ENCODE assay signal across 21 mouse cellular contexts in genomic region chr5:53393571-53393970, GRCm38 (mm10).
"Had no signal": no experiment of that assay in that cellular context is flagged by ENCODE, and none has a peak within 500 bp of the region (broad histone marks: within the 10 kb centered on the region; RNA-seq: fewer than 3 reads in every experiment).

No protein-coding gene starts in this region.

- H3K4me1 ChIP-seq: limb, embryonic 10.5 days; limb, embryonic 13.5 days; liver, embryonic 12.5 days; liver, embryonic 15.5 days; lung, embryonic 15.5 days; midbrain, embryonic 15.5 days; neural tube, embryonic 13.5 days; stomach, embryonic 15.5 days had no signal

- H3K27ac ChIP-seq: kidney, postnatal 0 days; layer of hippocampus, adult 2 months; limb, embryonic 10.5 days; limb, embryonic 13.5 days; liver, embryonic 12.5 days; liver, embryonic 15.5 days; lung, embryonic 15.5 days; midbrain, embryonic 12.5 days; midbrain, embryonic 15.5 days; neural tube, embryonic 13.5 days; stomach, embryonic 15.5 days had no signal

- H3K36me3 ChIP-seq: limb, embryonic 10.5 days; limb, embryonic 13.5 days; liver, embryonic 12.5 days; liver, embryonic 15.5 days; lung, embryonic 15.5 days; midbrain, embryonic 12.5 days; midbrain, embryonic 15.5 days; neural tube, embryonic 13.5 days; stomach, embryonic 15.5 days had no signal

- H3K27me3 ChIP-seq: liver, embryonic 12.5 days; liver, embryonic 15.5 days; lung, embryonic 15.5 days; midbrain, embryonic 12.5 days; midbrain, embryonic 15.5 days; neural tube, embryonic 13.5 days; stomach, embryonic 15.5 days had no signal

- H3K4me3 ChIP-seq: layer of hippocampus, adult 2 months; limb, embryonic 10.5 days; limb, embryonic 13.5 days; liver, embryonic 12.5 days; liver, embryonic 15.5 days; lung, embryonic 15.5 days; midbrain, embryonic 12.5 days; midbrain, embryonic 15.5 days; neural tube, embryonic 13.5 days; stomach, embryonic 15.5 days had no signal

- H3K9ac ChIP-seq: limb, embryonic 13.5 days; liver, embryonic 12.5 days; liver, embryonic 15.5 days; lung, embryonic 15.5 days; midbrain, embryonic 12.5 days; midbrain, embryonic 15.5 days; neural tube, embryonic 13.5 days; stomach, embryonic 15.5 days had no signal

- ATAC-seq: liver, embryonic 12.5 days; midbrain, embryonic 15.5 days had no signal

- DNase-seq: kidney, postnatal 25 days; layer of hippocampus, adult 9-11 months; liver; lung, adult 18-20 months; lung, postnatal 10 days; lung, postnatal 36 days; retina, postnatal 1 day; right cerebral cortex, postnatal 25 days; spleen, adult 18-20 months; thymus, postnatal 25 days had no signal
